Mouse (Mus musculus) forelimb bud, embryonic 11.5 days (tissue): ENCODE results near the gene Hagh.

Experiments
- DNase-seq: peaks from one replicate; pipeline ENCODE4 v3.0.0-alpha.2; 2012; ENCODE audit warnings: low read depth, low spot score

Hagh gene

GRCm38 (mm10) chr17:24839842-24840241 is at the start of gene Hagh:
Gene Hagh (plus strand): TSS chr17:24840143.
- no peak for DNase-seq

- no peak for DNase-seq
Measured at GRCm38 (mm10) chr17:24792190-24792589, 47.8 kb upstream of the Hagh start.

- no peak for DNase-seq
Measured at GRCm38 (mm10) chr17:24794791-24795190, 45.2 kb upstream of the Hagh start.

- DNase-seq = no peak
Measured at GRCm38 (mm10) chr17:24796969-24797368, 43.0 kb upstream of the Hagh start.

- DNase-seq = no peak
Measured at GRCm38 (mm10) chr17:24798229-24798628, 41.7 kb upstream of the Hagh start.

- no peak for DNase-seq
Measured at GRCm38 (mm10) chr17:24799476-24799875, 40.5 kb upstream of the Hagh start.

- DNase-seq = no peak
Measured at GRCm38 (mm10) chr17:24800524-24800923, 39.4 kb upstream of the Hagh start.

GRCm38 (mm10) chr17:24803952-24804951 is 35.7 kb upstream of the Hagh start, which contains the start of gene Meiob:
Gene Meiob (plus strand): TSS chr17:24804289.
- peak; percentile 67 for DNase-seq

GRCm38 (mm10) chr17:24811211-24811610 is 28.7 kb upstream of the Hagh start:
- DNase-seq = no peak

- no peak for DNase-seq
Measured at GRCm38 (mm10) chr17:24812215-24812614, 27.7 kb upstream of the Hagh start.

GRCm38 (mm10) chr17:24815256-24815655 is 24.7 kb upstream of the Hagh start:
- DNase-seq = no peak

- no peak for DNase-seq
Measured at GRCm38 (mm10) chr17:24817503-24817902, 22.4 kb upstream of the Hagh start.

GRCm38 (mm10) chr17:24818172-24818571 is 21.8 kb upstream of the Hagh start:
- no peak for DNase-seq

- no peak for DNase-seq
Measured at GRCm38 (mm10) chr17:24819469-24819868, 20.5 kb upstream of the Hagh start.

- no peak for DNase-seq
Measured at GRCm38 (mm10) chr17:24821351-24822280, 18.3 kb upstream of the Hagh start.

- no peak for DNase-seq
Measured at GRCm38 (mm10) chr17:24840341-24840740, 398 bp downstream of the Hagh start.

- no peak for DNase-seq
Measured at GRCm38 (mm10) chr17:24841133-24841532, 1.2 kb downstream of the Hagh start.

GRCm38 (mm10) chr17:24842631-24843030 is 2.7 kb downstream of the Hagh start:
- DNase-seq = no peak

GRCm38 (mm10) chr17:24844525-24844924 is 4.6 kb downstream of the Hagh start:
- DNase-seq = no peak

- no peak for DNase-seq
Measured at GRCm38 (mm10) chr17:24847386-24847785, 7.4 kb downstream of the Hagh start.

GRCm38 (mm10) chr17:24848600-24849031 is 8.7 kb downstream of the Hagh start:
- DNase-seq = no peak

GRCm38 (mm10) chr17:24849733-24850064 is 9.8 kb downstream of the Hagh start:
- no peak for DNase-seq
